Mouse (Mus musculus): ENCODE measurements around the gene Crlf2.

The Crlf2 gene

GRCm38 (mm10) chr5:109558404-109559160 lies at the start of gene Crlf2:
Gene Crlf2, minus strand, starts transcription at chr5:109558993.
- DNase-seq = peak; percentile 99

- no peak for DNase-seq
Measured at GRCm38 (mm10) chr5:109602585-109602984, 43.8 kb upstream of the Crlf2 start.

- DNase-seq = no peak
Measured at GRCm38 (mm10) chr5:109601080-109601479, 42.3 kb upstream of the Crlf2 start.

GRCm38 (mm10) chr5:109598876-109599275 lies 40.1 kb upstream of the Crlf2 start:
- DNase-seq = no peak

- no peak for DNase-seq
Measured at GRCm38 (mm10) chr5:109596647-109597046, 37.9 kb upstream of the Crlf2 start.

- DNase-seq = peak; percentile 77
Measured at GRCm38 (mm10) chr5:109562829-109563228, 4.0 kb upstream of the Crlf2 start.

GRCm38 (mm10) chr5:109559191-109559590 lies 398 bp upstream of the Crlf2 start:
- DNase-seq = peak; percentile 86

GRCm38 (mm10) chr5:109558123-109558403 lies 730 bp downstream of the Crlf2 start:
- DNase-seq = no peak

- DNase-seq = peak; percentile 100
Measured at GRCm38 (mm10) chr5:109557321-109558122, 1.3 kb downstream of the Crlf2 start.

GRCm38 (mm10) chr5:109556591-109557320 lies 2.0 kb downstream of the Crlf2 start:
- peak; percentile 99 for DNase-seq

GRCm38 (mm10) chr5:109555676-109556571 lies 2.9 kb downstream of the Crlf2 start:
- DNase-seq = peak; percentile 96

GRCm38 (mm10) chr5:109555236-109555675 lies 3.5 kb downstream of the Crlf2 start:
- no peak for DNase-seq

GRCm38 (mm10) chr5:109554091-109555050 lies 4.4 kb downstream of the Crlf2 start:
- DNase-seq = peak; percentile 94

GRCm38 (mm10) chr5:109553160-109553930 lies 5.4 kb downstream of the Crlf2 start:
- DNase-seq = peak; percentile 93

- DNase-seq = no peak
Measured at GRCm38 (mm10) chr5:109552541-109552940, 6.3 kb downstream of the Crlf2 start.

GRCm38 (mm10) chr5:109552116-109552515 lies 6.7 kb downstream of the Crlf2 start:
- peak; percentile 88 for DNase-seq

- peak; percentile 91 for DNase-seq
Measured at GRCm38 (mm10) chr5:109551041-109551765, 7.6 kb downstream of the Crlf2 start.

- peak; percentile 85 for DNase-seq
Measured at GRCm38 (mm10) chr5:109550225-109550935, 8.4 kb downstream of the Crlf2 start.

GRCm38 (mm10) chr5:109548712-109549111 lies 10.1 kb downstream of the Crlf2 start:
- DNase-seq = peak; percentile 92
